Mouse (Mus musculus) urinary bladder, postnatal 4 days (tissue): ENCODE results near the gene Tnfsf13b.

ENCODE experiments used
- DNase-seq, 2 experiments: peaks; one replicate each; pipeline ENCODE4 v3.0.0; 2021 to 2022; ENCODE audit warnings: low spot score in 2 of 2

The Tnfsf13b gene

GRCm38 (mm10) chr8:10043842-10044510 is 37.7 kb downstream of the Tnfsf13b start:
- no peak for DNase-seq

GRCm38 (mm10) chr8:10045743-10046142 is 39.5 kb downstream of the Tnfsf13b start:
- DNase-seq = no peak

DNA sequence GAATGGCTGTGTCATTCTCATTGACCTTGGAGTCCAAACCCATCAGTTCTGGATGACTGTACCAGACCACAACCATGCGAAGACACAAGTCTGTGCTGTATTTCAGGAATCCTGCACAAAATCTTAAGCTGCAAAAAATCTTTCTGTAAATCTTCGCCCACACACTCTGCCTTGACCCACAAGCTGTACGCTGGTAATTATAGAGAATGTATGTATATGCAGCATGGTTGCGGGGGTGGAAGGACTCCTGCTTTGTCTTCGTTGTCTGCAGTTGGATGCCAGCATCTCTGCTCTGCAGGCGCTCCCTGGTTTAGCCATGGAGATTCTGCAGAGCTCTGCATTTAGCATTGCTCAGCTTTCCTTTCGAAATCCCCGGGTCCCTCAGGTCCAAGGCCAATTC is 42.9 kb downstream of the Tnfsf13b start:
- DNase-seq = no peak

DNA sequence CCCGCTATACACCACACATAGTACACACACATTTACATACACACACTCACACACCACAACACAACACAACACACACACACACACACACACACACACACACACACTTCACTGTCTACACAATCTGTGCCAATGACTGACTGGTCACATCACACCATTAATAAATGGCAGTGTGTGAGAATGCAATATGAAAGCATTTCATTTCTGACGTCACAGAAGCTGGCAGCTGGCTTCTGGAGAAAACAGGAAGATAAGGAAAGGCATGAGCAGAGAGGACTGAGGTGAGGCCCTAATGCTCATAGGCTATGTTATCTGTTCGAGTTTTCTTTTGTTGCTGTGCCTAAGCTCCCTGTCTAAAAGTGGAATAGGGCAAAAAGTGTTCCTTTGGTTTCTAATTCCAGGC is 45.3 kb downstream of the Tnfsf13b start:
- DNase-seq = no peak

GRCm38 (mm10) chr8:10053571-10053990 is 47.3 kb downstream of the Tnfsf13b start:
- DNase-seq = no peak

DNA sequence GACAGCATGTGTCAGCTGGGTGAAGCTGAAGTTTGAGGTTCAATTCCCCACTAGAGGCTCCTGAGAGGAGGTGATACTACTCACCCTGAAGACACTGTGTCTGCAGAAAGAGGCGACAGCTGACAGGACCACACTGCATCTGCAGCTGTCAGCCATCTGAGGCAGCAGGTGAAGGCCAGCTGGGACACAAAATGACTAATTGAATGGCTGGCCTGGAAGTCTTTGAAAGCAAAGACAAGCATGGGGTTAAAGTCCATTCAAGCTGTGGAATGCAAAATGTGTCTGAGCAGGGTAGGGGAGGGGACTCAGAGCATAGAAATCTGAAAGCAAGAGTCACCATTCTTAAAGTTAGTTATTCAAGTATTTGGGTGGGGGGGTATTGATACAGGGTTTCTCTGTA is 54.7 kb downstream of the Tnfsf13b start:
- DNase-seq = no peak

- no peak for DNase-seq
Measured at GRCm38 (mm10) chr8:10066906-10067305, 60.6 kb downstream of the Tnfsf13b start.

DNA sequence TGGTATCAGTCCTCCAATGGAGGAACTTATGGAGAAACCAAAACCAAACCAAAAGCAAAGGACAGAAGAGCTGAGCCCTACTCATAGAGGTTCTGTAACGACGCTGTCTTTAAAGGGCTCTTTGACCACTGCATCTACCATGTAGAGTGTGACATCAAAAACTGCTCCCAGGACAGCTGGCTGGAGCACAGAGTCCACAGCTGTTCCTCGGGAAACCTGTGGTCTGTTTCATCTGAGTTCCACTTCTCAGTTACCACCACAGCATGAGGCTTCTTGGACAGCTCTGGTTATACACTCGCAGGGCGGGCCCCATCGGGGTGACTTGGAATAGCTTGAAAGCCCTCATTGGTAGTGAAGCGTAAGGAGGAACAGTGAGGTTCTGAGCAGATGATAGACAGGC is 61.5 kb downstream of the Tnfsf13b start:
- no peak for DNase-seq

DNA sequence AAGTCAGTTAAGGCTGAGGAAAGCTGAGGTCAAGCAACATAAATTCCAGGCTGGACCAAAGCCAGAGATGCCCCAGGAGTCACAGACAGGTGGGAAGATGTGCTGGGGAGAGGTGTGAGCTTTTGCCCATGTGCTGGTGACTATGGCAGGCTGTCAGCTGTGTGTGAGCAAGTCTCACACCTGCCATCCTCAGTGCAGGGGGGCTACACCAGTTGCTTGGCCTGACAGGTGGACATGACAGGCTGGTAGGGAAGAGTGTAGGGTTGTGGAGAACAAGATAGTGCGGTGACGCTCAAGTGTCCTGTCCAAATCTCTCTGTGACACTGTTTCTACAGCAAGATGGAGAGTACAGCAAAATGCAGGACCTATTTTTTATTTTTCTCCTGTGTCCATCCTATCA is 66.1 kb downstream of the Tnfsf13b start:
- no peak for DNase-seq
